ENCODE assay signal across 8 mouse cellular contexts in the genomic region with DNA sequence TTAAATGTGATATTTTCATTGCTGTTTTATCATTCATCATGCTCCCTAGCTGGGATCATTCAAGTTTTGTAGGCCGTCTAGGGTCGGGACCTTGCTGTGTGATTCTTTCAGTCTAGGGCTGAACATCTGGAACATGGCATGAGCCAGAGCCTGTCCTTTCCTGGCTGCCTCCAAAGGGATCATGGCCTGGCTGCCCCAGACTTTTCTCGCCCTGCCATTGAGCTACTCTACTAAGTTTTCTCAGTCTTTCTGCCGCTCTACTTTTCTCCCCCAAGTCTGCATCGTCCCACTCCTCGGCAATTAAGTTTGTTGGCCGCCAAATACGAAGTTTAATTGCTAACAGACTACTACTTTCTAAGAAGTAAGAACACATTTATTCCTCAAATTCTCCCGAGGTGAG. TPM values are rescaled to one million over a fixed set of nuclear protein-coding genes. Genes with fewer than 3 reads are reported as not detected.
DNase-seq lines count a peak whose midpoint lies in the region; ATAC-seq and TF ChIP-seq lines count a peak whose summit lies in the region.

No protein-coding gene starts in this region.

- no peaks in the 10 kb centered on the region for H3K9me3 ChIP-seq in heart, postnatal 0 days (replicated peaks; ENCODE audit: control insufficient read depth, low read length)
- H3K9me3 ChIP-seq in liver, embryonic 13.5 days (replicated peaks) = no peaks in the 10 kb centered on the region
- no peaks in the 10 kb centered on the region for H3K9me3 ChIP-seq in stomach, embryonic 16.5 days (replicated peaks; ENCODE audit: control insufficient read depth, low read length)

- WGBS in heart, postnatal 0 days = 20% methylated on average over 9 of the region's 9 CpGs
- 26% methylated on average over 9 of the region's 9 CpGs for WGBS in liver, embryonic 13.5 days (ENCODE audit: insufficient replicate concordance)
- WGBS in stomach, embryonic 16.5 days = 15% methylated on average over 9 of the region's 9 CpGs

- TF ChIP-seq EP300 in heart, postnatal 0 days (IDR thresholded peaks at IDR 0.05; ENCODE audit: low read depth) = no peak

- H3K36me3 ChIP-seq in heart, postnatal 0 days (replicated peaks; ENCODE audit: control insufficient read depth, insufficient read depth, low read length) = peaks cover 29% of the 10 kb centered on the region
- H3K36me3 ChIP-seq in liver, embryonic 13.5 days = peaks cover 36% of the 10 kb centered on the region
- H3K36me3 ChIP-seq in stomach, embryonic 16.5 days (ENCODE audit: control insufficient read depth, insufficient read depth, low read length) = peaks cover 6% of the 10 kb centered on the region; the same call in 1 of the 2 replicates

- H3K4me2 ChIP-seq in heart, postnatal 0 days (ENCODE audit: low read depth, low read length) = peak overlapping the region; percentile 69
- H3K4me2 ChIP-seq in liver, embryonic 13.5 days = peak overlapping the region; percentile 89
- H3K4me2 ChIP-seq in stomach, embryonic 16.5 days (ENCODE audit: low read depth, low read length) = peak overlapping the region; percentile 54

- TF ChIP-seq CTCF in heart, postnatal 0 days (IDR thresholded peaks at IDR 0.05; ENCODE audit: low read depth) = no peak

- no peak; the same call in 1 of the 2 replicates for ATAC-seq in heart, postnatal 0 days (ENCODE audit: insufficient read depth, low read depth)
- ATAC-seq in liver, embryonic 13.5 days (ENCODE audit: low read depth) = no peak
- no peak for ATAC-seq in stomach, embryonic 16.5 days (ENCODE audit: insufficient read depth, low FRiP score)

- H3K4me3 ChIP-seq in brown adipose tissue, adult 24 weeks (ENCODE audit: insufficient read depth, low read depth, low read length) = peak overlapping the region; percentile 87
- H3K4me3 ChIP-seq in heart, postnatal 0 days (ENCODE audit: low read depth, low read length) = peak overlapping the region; percentile 91
- H3K4me3 ChIP-seq in liver, embryonic 13.5 days (replicated peaks) = peak overlapping the region; percentile 91
- H3K4me3 ChIP-seq in stomach, embryonic 16.5 days (replicated peaks; ENCODE audit: low read length) = peak overlapping the region; percentile 97

- no peak overlapping the region for H3K27ac ChIP-seq in brown adipose tissue, adult 24 weeks (replicated peaks; ENCODE audit: low read depth, low read length)
- no peak overlapping the region for H3K27ac ChIP-seq in heart, postnatal 0 days (ENCODE audit: low read depth)
- H3K27ac ChIP-seq in liver, embryonic 13.5 days = no peak overlapping the region
- peak overlapping the region; percentile 25; the same call in 1 of the 2 replicates for H3K27ac ChIP-seq in stomach, embryonic 16.5 days (ENCODE audit: low read length)

- H3K4me1 ChIP-seq in brown adipose tissue, adult 24 weeks (ENCODE audit: control insufficient read depth, insufficient read depth, insufficient read length, low read length) = peaks cover 6% of the 10 kb centered on the region; the same call in 1 of the 2 replicates
- peaks cover 7% of the 10 kb centered on the region for H3K4me1 ChIP-seq in heart, postnatal 0 days (ENCODE audit: control insufficient read depth, insufficient read depth)
- peaks cover 25% of the 10 kb centered on the region for H3K4me1 ChIP-seq in liver, embryonic 13.5 days (replicated peaks)
- peaks cover 10% of the 10 kb centered on the region for H3K4me1 ChIP-seq in stomach, embryonic 16.5 days (ENCODE audit: control insufficient read depth, insufficient read depth, low read length)

- no peaks in the 10 kb centered on the region for H3K27me3 ChIP-seq in heart, postnatal 0 days (ENCODE audit: control insufficient read depth, insufficient read depth, low read length)
- H3K27me3 ChIP-seq in liver, embryonic 13.5 days = no peaks in the 10 kb centered on the region
- H3K27me3 ChIP-seq in stomach, embryonic 16.5 days (ENCODE audit: control insufficient read depth, insufficient read depth, low read length) = no peaks in the 10 kb centered on the region

- DNase-seq in gastrocnemius, adult 18-20 months (ENCODE audit: low spot score) = peak; percentile 28
- DNase-seq in gastrocnemius, postnatal 36 days = no peak
- DNase-seq in heart, postnatal 0 days (ENCODE audit: low spot score) = no peak
- no peak for DNase-seq in liver, embryonic 13.5 days
- no peak for DNase-seq in ovary, postnatal 14 days (ENCODE audit: low spot score)
- DNase-seq in retina, postnatal 1 day = no peak

- intact Hi-C loops in gastrocnemius, postnatal 36 days (cut with DNase I) = loop anchor here (5.0 kb wide), 1 partner anchor 57 kb away; the partner anchor contains the start of gene Mapre3

- peak overlapping the region; percentile 89 for H3K9ac ChIP-seq in heart, postnatal 0 days (replicated peaks; ENCODE audit: low read depth, low read length)
- peak overlapping the region; percentile 94 for H3K9ac ChIP-seq in liver, embryonic 13.5 days
- H3K9ac ChIP-seq in stomach, embryonic 16.5 days (ENCODE audit: low read length) = peak overlapping the region; percentile 96

RNA-seq across cellular contexts. Expression of gene Tmem214, which starts 1.2 kb away (rescaled TPM):
- total RNA-seq in gastrocnemius, adult 18-20 months (2021) = 10 to 100 TPM; 28.8 to 29.7 TPM
- total RNA-seq in gastrocnemius, postnatal 36 days (2021) = 10 to 100 TPM; 25.0 to 31.5 TPM
- 18.2 and 30.3 TPM in 2 replicates for polyA plus RNA-seq in brown adipose tissue, adult 24 weeks (2012; ENCODE audit: insufficient read depth, insufficient read length, missing spikeins)
- 58.8 and 70.6 TPM in 2 replicates for total RNA-seq in heart, postnatal 0 days (2014; rRNA removed; ENCODE audit: low replicate concordance)
- polyA plus RNA-seq in heart, postnatal 0 days (2015; fragmentation: Nextera tagmentation; extraction: Ambion mirVana) = 48.0 and 49.6 TPM in 2 replicates
- polyA plus RNA-seq in liver, embryonic 13.5 days (2015; fragmentation: Nextera tagmentation; extraction: Ambion mirVana) = 40.8 and 47.7 TPM in 2 replicates
- 85.7 and 93.7 TPM in 2 replicates for polyA plus RNA-seq in stomach, embryonic 16.5 days (2015; fragmentation: Nextera tagmentation; extraction: Ambion mirVana)

RNA-seq across cellular contexts. Expression of gene Agbl5, which starts 19.5 kb away (rescaled TPM):
- total RNA-seq in gastrocnemius, adult 18-20 months (2021) = 1 to 10 TPM; 2.1 to 3.4 TPM
- 1 to 10 TPM; 1.6 to 3.0 TPM for total RNA-seq in gastrocnemius, postnatal 36 days (2021)
- polyA plus RNA-seq in brown adipose tissue, adult 24 weeks (2012; ENCODE audit: insufficient read depth, insufficient read length, missing spikeins) = 1.7 and 2.9 TPM in 2 replicates
- total RNA-seq in heart, postnatal 0 days (2014; rRNA removed; ENCODE audit: low replicate concordance) = 18.1 and 28.2 TPM in 2 replicates
- 4.2 and 4.9 TPM in 2 replicates for polyA plus RNA-seq in heart, postnatal 0 days (2015; fragmentation: Nextera tagmentation; extraction: Ambion mirVana)
- polyA plus RNA-seq in liver, embryonic 13.5 days (2015; fragmentation: Nextera tagmentation; extraction: Ambion mirVana) = 4.3 and 5.3 TPM in 2 replicates
- polyA plus RNA-seq in stomach, embryonic 16.5 days (2015; fragmentation: Nextera tagmentation; extraction: Ambion mirVana) = 16.7 and 18.4 TPM in 2 replicates

RNA-seq across cellular contexts. Expression of gene Ost4, which starts 38.6 kb away (rescaled TPM):
- 100 to 1,000 TPM; 110 to 114 TPM for total RNA-seq in gastrocnemius, adult 18-20 months (2021)
- 10 to 100 TPM; 94.1 to 99.6 TPM for total RNA-seq in gastrocnemius, postnatal 36 days (2021)
- 357 and 467 TPM in 2 replicates for polyA plus RNA-seq in brown adipose tissue, adult 24 weeks (2012; ENCODE audit: insufficient read depth, insufficient read length, missing spikeins)
- total RNA-seq in heart, postnatal 0 days (2014; rRNA removed; ENCODE audit: low replicate concordance) = 201 and 280 TPM in 2 replicates
- polyA plus RNA-seq in heart, postnatal 0 days (2015; fragmentation: Nextera tagmentation; extraction: Ambion mirVana) = 334 and 356 TPM in 2 replicates
- polyA plus RNA-seq in liver, embryonic 13.5 days (2015; fragmentation: Nextera tagmentation; extraction: Ambion mirVana) = 342 and 377 TPM in 2 replicates
- polyA plus RNA-seq in stomach, embryonic 16.5 days (2015; fragmentation: Nextera tagmentation; extraction: Ambion mirVana) = 434 and 465 TPM in 2 replicates

RNA-seq across cellular contexts. Expression of gene Emilin1, which starts 44.2 kb away (rescaled TPM):
- total RNA-seq in gastrocnemius, adult 18-20 months (2021) = 1 to 10 TPM; 2.5 to 4.4 TPM
- 1 to 10 TPM; 4.8 to 7.0 TPM for total RNA-seq in gastrocnemius, postnatal 36 days (2021)
- 2.4 and 3.6 TPM in 2 replicates for polyA plus RNA-seq in brown adipose tissue, adult 24 weeks (2012; ENCODE audit: insufficient read depth, insufficient read length, missing spikeins)
- total RNA-seq in heart, postnatal 0 days (2014; rRNA removed; ENCODE audit: low replicate concordance) = 63.5 and 64.5 TPM in 2 replicates
- 68.3 and 70.4 TPM in 2 replicates for polyA plus RNA-seq in heart, postnatal 0 days (2015; fragmentation: Nextera tagmentation; extraction: Ambion mirVana)
- 41.6 and 42.7 TPM in 2 replicates for polyA plus RNA-seq in liver, embryonic 13.5 days (2015; fragmentation: Nextera tagmentation; extraction: Ambion mirVana)
- polyA plus RNA-seq in stomach, embryonic 16.5 days (2015; fragmentation: Nextera tagmentation; extraction: Ambion mirVana) = 245 and 257 TPM in 2 replicates

RNA-seq across cellular contexts. Expression of gene Khk, which starts 52.2 kb away (rescaled TPM):
- 10 to 100 TPM; 36.5 to 36.6 TPM for total RNA-seq in gastrocnemius, adult 18-20 months (2021)
- 10 to 100 TPM; 27.1 to 30.3 TPM for total RNA-seq in gastrocnemius, postnatal 36 days (2021)
- polyA plus RNA-seq in brown adipose tissue, adult 24 weeks (2012; ENCODE audit: insufficient read depth, insufficient read length, missing spikeins) = 27.8 and 28.8 TPM in 2 replicates
- total RNA-seq in heart, postnatal 0 days (2014; rRNA removed; ENCODE audit: low replicate concordance) = 11.8 and 15.0 TPM in 2 replicates
- polyA plus RNA-seq in heart, postnatal 0 days (2015; fragmentation: Nextera tagmentation; extraction: Ambion mirVana) = 16.2 and 18.5 TPM in 2 replicates
- 33.9 and 37.6 TPM in 2 replicates for polyA plus RNA-seq in liver, embryonic 13.5 days (2015; fragmentation: Nextera tagmentation; extraction: Ambion mirVana)
- 28.8 and 31.8 TPM in 2 replicates for polyA plus RNA-seq in stomach, embryonic 16.5 days (2015; fragmentation: Nextera tagmentation; extraction: Ambion mirVana)
